Mouse (Mus musculus): ENCODE measurements around the gene Olfr221.

Gene Olfr221

DNA sequence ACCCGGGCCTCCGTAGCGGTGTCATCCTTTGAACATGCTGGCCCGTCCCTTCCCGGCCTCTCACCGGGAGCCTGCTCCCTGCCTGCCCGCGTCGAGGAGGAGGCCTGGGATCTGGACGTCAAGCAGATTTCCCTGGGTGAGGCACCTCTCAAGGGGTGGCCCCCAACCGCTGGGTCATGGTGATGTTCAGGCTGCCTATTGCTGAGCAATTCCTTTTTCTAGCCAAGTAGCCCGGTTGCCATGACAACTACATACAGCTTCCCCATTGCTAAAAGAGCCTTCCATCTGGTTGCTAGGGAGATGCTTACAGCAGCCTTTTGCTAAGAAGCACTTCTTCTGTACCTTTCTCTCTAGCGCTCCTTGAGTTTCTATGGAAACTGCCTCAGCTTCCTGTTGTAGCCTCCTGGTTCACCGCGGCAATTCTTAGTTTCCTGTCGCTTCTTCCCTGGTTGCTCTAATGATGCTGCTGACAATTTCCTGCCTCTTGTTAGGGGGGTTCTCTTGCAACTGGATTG, 38.2 kb downstream of the Olfr221 start:
- DNase-seq, result peak; percentile 59 to 67

- DNase-seq, result no peak
Measured at GRCm38 (mm10) chr14:51997483-51997882, 44.8 kb downstream of the Olfr221 start.

DNA sequence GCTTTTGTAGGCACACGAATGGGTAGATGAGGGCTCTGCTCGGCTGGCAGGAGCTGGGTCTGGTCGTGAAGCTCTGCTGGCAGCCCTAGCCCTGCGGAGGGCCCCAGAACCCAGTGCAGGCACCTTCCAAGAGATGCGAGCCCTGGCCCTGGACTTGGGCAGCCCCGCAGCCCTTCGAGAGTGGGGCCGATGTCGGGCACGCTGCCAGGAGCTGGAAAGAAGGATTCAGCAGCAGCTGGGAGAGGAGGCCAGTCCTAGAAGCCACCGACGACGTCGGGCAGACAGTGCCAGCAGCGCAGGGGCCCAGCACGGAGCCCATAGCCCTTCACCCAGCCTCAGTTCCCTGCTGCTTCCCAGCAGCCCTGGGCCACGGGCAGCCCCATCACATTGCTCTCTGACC, 45.4 kb downstream of the Olfr221 start:
- no peak for DNase-seq

DNA sequence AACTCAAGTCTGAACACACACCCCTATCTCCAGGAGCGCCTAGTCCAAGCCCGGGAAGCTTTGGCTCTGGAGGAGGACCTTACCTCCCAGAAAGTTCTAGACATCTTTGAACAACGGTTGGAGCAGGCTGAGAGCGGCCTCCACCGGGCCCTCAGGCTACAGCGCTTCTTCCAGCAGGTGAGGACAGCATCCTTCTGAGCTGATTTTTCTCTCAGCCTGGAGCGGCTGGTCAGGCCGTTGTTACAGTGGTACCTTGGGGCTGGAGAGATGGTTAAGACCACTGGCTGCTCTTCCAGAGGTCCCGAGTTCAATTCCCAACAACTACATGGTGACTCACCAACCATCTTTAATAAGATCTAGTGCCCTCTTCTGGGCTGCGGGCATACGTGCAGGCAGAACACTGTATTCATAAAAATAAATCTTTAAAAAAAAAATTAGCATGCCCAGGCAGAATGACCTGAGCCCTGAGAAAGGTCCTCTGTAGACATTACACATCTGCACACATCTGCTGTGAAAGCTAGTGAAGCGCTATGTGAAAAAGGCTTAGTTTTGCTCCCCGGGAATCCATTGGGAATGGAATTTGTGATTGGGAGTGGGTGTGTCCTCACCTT, 45.9 kb downstream of the Olfr221 start:
- no peak for DNase-seq

GRCm38 (mm10) chr14:51995219-51995871, 46.9 kb downstream of the Olfr221 start:
- no peak for DNase-seq

GRCm38 (mm10) chr14:51994453-51994852, 47.8 kb downstream of the Olfr221 start:
- no peak for DNase-seq

- DNase-seq, result no peak
Measured at GRCm38 (mm10) chr14:51989461-51989970, 52.7 kb downstream of the Olfr221 start.

- no peak for DNase-seq
Measured at GRCm38 (mm10) chr14:51988731-51989130, 53.5 kb downstream of the Olfr221 start.

DNA sequence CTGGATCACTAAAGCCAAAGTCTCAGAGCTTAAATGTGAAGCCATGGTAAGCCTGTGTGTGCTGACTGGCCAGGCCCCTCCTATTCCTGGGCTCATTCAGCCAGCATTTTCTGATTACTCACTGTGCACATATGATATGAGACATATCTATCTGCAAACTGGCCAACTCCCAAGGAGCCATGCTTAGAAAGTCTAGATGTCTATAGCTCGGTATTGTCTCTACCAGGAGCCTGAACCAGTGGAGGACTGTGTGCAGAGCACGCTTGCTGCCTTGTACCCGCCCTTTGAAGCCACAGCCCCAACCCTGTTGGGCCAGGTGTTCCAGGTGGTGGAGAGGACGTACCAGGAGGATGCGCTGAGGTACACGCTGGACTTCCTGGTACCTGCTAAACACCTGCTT, 55.1 kb downstream of the Olfr221 start:
- no peak for DNase-seq

GRCm38 (mm10) chr14:51986153-51986505, 56.1 kb downstream of the Olfr221 start:
- no peak for DNase-seq

- peak; percentile 54 to 60 for DNase-seq
Measured at GRCm38 (mm10) chr14:51985301-51986152, 56.7 kb downstream of the Olfr221 start.

- peak; percentile 56 to 71 for DNase-seq
Measured at GRCm38 (mm10) chr14:51984247-51985231, 57.7 kb downstream of the Olfr221 start, which contains the start of gene Arhgef40. TSS of gene Arhgef40 (plus strand) at chr14:51984719.

Data from cerebellum, adult 18-20 months (tissue).